In genomic region chr15:99502311-99502831, GRCm38 (mm10) we compare ENCODE assay signal across 9 mouse cellular contexts. TPM values are rescaled to one million over a fixed set of nuclear protein-coding genes. Genes with fewer than 3 reads are reported as not detected.
DNase-seq lines count a peak whose midpoint lies in the region; ATAC-seq lines count a peak whose summit lies in the region.
"Had no signal": no experiment of that assay in that cellular context is flagged by ENCODE, and none has a peak within 500 bp of the region (broad histone marks: within the 10 kb centered on the region; RNA-seq: fewer than 3 reads in every experiment).

No protein-coding gene starts in this region.

- H3K27me3 ChIP-seq in heart, embryonic 10.5 days (ENCODE audit: insufficient read depth, poor library complexity, severe bottlenecking) = peaks cover 83% of the 10 kb centered on the region
- H3K27me3 ChIP-seq in embryonic facial prominence, embryonic 12.5 days = 0 out of 2 replicates have a peak, but pooled peaks cover 2% of the 10 kb centered on the region
- no peaks in the 10 kb centered on the region for H3K27me3 ChIP-seq in hindbrain, embryonic 16.5 days (replicated peaks; ENCODE audit: control insufficient read depth, insufficient read depth, low read length)
- peaks cover 7% of the 10 kb centered on the region for H3K27me3 ChIP-seq in limb, embryonic 15.5 days

- peak overlapping the region; percentile 13; the same call in 1 of the 2 replicates for H3K4me2 ChIP-seq in embryonic facial prominence, embryonic 12.5 days (replicated peaks)
- no peak overlapping the region for H3K4me2 ChIP-seq in hindbrain, embryonic 16.5 days (ENCODE audit: low read length)
- peak overlapping the region; percentile 12; the same call in 1 of the 2 replicates for H3K4me2 ChIP-seq in limb, embryonic 15.5 days

- H3K27ac ChIP-seq in heart, embryonic 10.5 days = 0 out of 2 replicates have a peak overlapping the region, but pooled peaks have one; percentile 17
- H3K27ac ChIP-seq in embryonic facial prominence, embryonic 12.5 days = peak overlapping the region; percentile 65
- H3K27ac ChIP-seq in hindbrain, embryonic 16.5 days (ENCODE audit: low read depth, low read length) = peak overlapping the region; percentile 31; the same call in 1 of the 2 replicates
- H3K27ac ChIP-seq in limb, embryonic 15.5 days = peak overlapping the region; percentile 76

- WGBS in heart, embryonic 10.5 days = 69% methylated on average over 12 of the region's 12 CpGs
- WGBS in embryonic facial prominence, embryonic 12.5 days = 28% methylated on average over 12 of the region's 12 CpGs
- 27% methylated on average over 12 of the region's 12 CpGs for WGBS in hindbrain, embryonic 16.5 days
- 28% methylated on average over 12 of the region's 12 CpGs for WGBS in limb, embryonic 15.5 days

- peaks cover 77% of the 10 kb centered on the region for H3K4me1 ChIP-seq in heart, embryonic 10.5 days
- H3K4me1 ChIP-seq in embryonic facial prominence, embryonic 12.5 days = peaks cover 39% of the 10 kb centered on the region
- H3K4me1 ChIP-seq in hindbrain, embryonic 16.5 days (ENCODE audit: control insufficient read depth, insufficient read depth, low read depth, low read length) = peaks cover 20% of the 10 kb centered on the region
- H3K4me1 ChIP-seq in limb, embryonic 15.5 days = peaks cover 69% of the 10 kb centered on the region

- H3K36me3 ChIP-seq in heart, embryonic 10.5 days = no peaks in the 10 kb centered on the region
- no peaks in the 10 kb centered on the region for H3K36me3 ChIP-seq in embryonic facial prominence, embryonic 12.5 days
- no peaks in the 10 kb centered on the region for H3K36me3 ChIP-seq in hindbrain, embryonic 16.5 days (ENCODE audit: control insufficient read depth, insufficient read depth, low read length)
- H3K36me3 ChIP-seq in limb, embryonic 15.5 days = no peaks in the 10 kb centered on the region

- H3K9me3 ChIP-seq in heart, embryonic 10.5 days = no peaks in the 10 kb centered on the region
- H3K9me3 ChIP-seq in embryonic facial prominence, embryonic 12.5 days = no peaks in the 10 kb centered on the region
- H3K9me3 ChIP-seq in hindbrain, embryonic 16.5 days (ENCODE audit: control insufficient read depth, low read length) = no peaks in the 10 kb centered on the region
- no peaks in the 10 kb centered on the region for H3K9me3 ChIP-seq in limb, embryonic 15.5 days

- no peak for DNase-seq in heart, embryonic 10.5 days (ENCODE audit: low spot score)
- DNase-seq in heart, postnatal 4 days = no peak
- no peak for DNase-seq in gastrocnemius, postnatal 25 days
- DNase-seq in right cerebral cortex, postnatal 25 days = no peak
- DNase-seq in c-Kit-positive CD71-positive TER-119-positive erythroid progenitor cells, embryonic 14.5 days (ENCODE audit: low spot score) = no peak

- no peak overlapping the region for H3K9ac ChIP-seq in embryonic facial prominence, embryonic 12.5 days
- peak overlapping the region; percentile 11; the same call in 1 of the 2 replicates for H3K9ac ChIP-seq in hindbrain, embryonic 16.5 days (ENCODE audit: low read depth, low read length)
- H3K9ac ChIP-seq in limb, embryonic 15.5 days = no peak overlapping the region

- ATAC-seq in embryonic facial prominence, embryonic 12.5 days (ENCODE audit: insufficient number of reproducible peaks, insufficient read depth, low FRiP score, low TSS enrichment) = no peak
- ATAC-seq in hindbrain, embryonic 16.5 days = peak; percentile 8; the same call in 1 of the 2 replicates
- peak; percentile 56; the same call in 1 of the 2 replicates for ATAC-seq in limb, embryonic 15.5 days (ENCODE audit: insufficient number of reproducible peaks, low FRiP score, low TSS enrichment, low read depth)

- no peak overlapping the region for H3K4me3 ChIP-seq in heart, embryonic 10.5 days
- no peak overlapping the region for H3K4me3 ChIP-seq in embryonic facial prominence, embryonic 12.5 days
- no peak overlapping the region for H3K4me3 ChIP-seq in hindbrain, embryonic 16.5 days (ENCODE audit: low read length)
- no peak overlapping the region for H3K4me3 ChIP-seq in limb, embryonic 15.5 days
- H3K4me3 ChIP-seq: myocyte had no signal

RNA-seq across cellular contexts. Expression of gene Faim2, which starts 25.6 kb away (rescaled TPM):
- 0.59 and 0.68 TPM in 2 replicates for polyA plus RNA-seq in heart, embryonic 10.5 days (2016; fragmentation: Nextera tagmentation; extraction: Ambion mirVana)
- total RNA-seq in heart, postnatal 4 days (2021) = not detected
- polyA plus RNA-seq in embryonic facial prominence, embryonic 12.5 days (2016; fragmentation: Nextera tagmentation; extraction: Ambion mirVana) = 0.36 and 1.0 TPM in 2 replicates
- polyA plus RNA-seq in hindbrain, embryonic 16.5 days (2015; fragmentation: Nextera tagmentation; extraction: Ambion mirVana) = 58.2 and 66.8 TPM in 2 replicates
- 0.17 and 0.25 TPM in 2 replicates for polyA plus RNA-seq in limb, embryonic 15.5 days (2015; fragmentation: Nextera tagmentation; extraction: Ambion mirVana)
- total RNA-seq in gastrocnemius, postnatal 25 days (2021) = under 1 TPM; 0.13 to 0.20 TPM

RNA-seq across cellular contexts. Expression of gene Bcdin3d, which starts 27.8 kb away (rescaled TPM):
- polyA plus RNA-seq in heart, embryonic 10.5 days (2016; fragmentation: Nextera tagmentation; extraction: Ambion mirVana) = 11.8 and 13.7 TPM in 2 replicates
- total RNA-seq in heart, postnatal 4 days (2021) = 1 to 10 TPM; 4.9 to 5.0 TPM
- polyA plus RNA-seq in embryonic facial prominence, embryonic 12.5 days (2016; fragmentation: Nextera tagmentation; extraction: Ambion mirVana) = 14.6 and 16.3 TPM in 2 replicates
- polyA plus RNA-seq in hindbrain, embryonic 16.5 days (2015; fragmentation: Nextera tagmentation; extraction: Ambion mirVana) = 16.8 and 17.7 TPM in 2 replicates
- polyA plus RNA-seq in limb, embryonic 15.5 days (2015; fragmentation: Nextera tagmentation; extraction: Ambion mirVana) = 12.7 and 15.1 TPM in 2 replicates
- 1 to 10 TPM; 3.0 to 4.1 TPM for total RNA-seq in gastrocnemius, postnatal 25 days (2021)

RNA-seq across cellular contexts. Expression of gene Nckap5l, which starts 44.8 kb away (rescaled TPM):
- polyA plus RNA-seq in heart, embryonic 10.5 days (2016; fragmentation: Nextera tagmentation; extraction: Ambion mirVana) = 10.7 and 12.8 TPM in 2 replicates
- total RNA-seq in heart, postnatal 4 days (2021) = 10 to 100 TPM; 20.0 to 23.6 TPM
- polyA plus RNA-seq in embryonic facial prominence, embryonic 12.5 days (2016; fragmentation: Nextera tagmentation; extraction: Ambion mirVana) = 11.6 and 12.3 TPM in 2 replicates
- 11.6 and 17.7 TPM in 2 replicates for polyA plus RNA-seq in hindbrain, embryonic 16.5 days (2015; fragmentation: Nextera tagmentation; extraction: Ambion mirVana)
- polyA plus RNA-seq in limb, embryonic 15.5 days (2015; fragmentation: Nextera tagmentation; extraction: Ambion mirVana) = 10.5 and 12.3 TPM in 2 replicates
- total RNA-seq in gastrocnemius, postnatal 25 days (2021) = 1 to 10 TPM; 3.1 to 4.8 TPM

Comparison
In these comparisons a context has a peak if more than half of its experiments do, and no peak if none do; other contexts are left out.
1. H3K27ac ChIP-seq: peak in every context shown above with its lines; median percentile 76 in limb, embryonic 15.5 days; 65 in embryonic facial prominence, embryonic 12.5 days; 31 in hindbrain, embryonic 16.5 days; 17 in heart, embryonic 10.5 days.
2. RNA of gene Faim2, which starts 25.6 kb away (polyA plus RNA-seq): 58.2 to 66.8 TPM in hindbrain, embryonic 16.5 days; 0.59 to 0.68 TPM in heart, embryonic 10.5 days, 0.36 to 1.0 TPM in embryonic facial prominence, embryonic 12.5 days and 0.17 to 0.25 TPM in limb, embryonic 15.5 days; every median in the first group is over 10 times any median in the second.